Mouse (Mus musculus) fibroblast of lung, adult 2 months (primary cell): ENCODE measurements around the gene Afmid.
"Not testable (repeated sequence)": the region's sequence is repeated elsewhere in the genome, so short reads cannot be mapped to it uniquely, and the experiment has no call there.

Source experiments
- DNase-seq: peaks from one replicate; pipeline ENCODE4 v3.0.0-alpha.2; 2011; ENCODE audit warnings: low read depth

Afmid gene

GRCm38 (mm10) chr11:117794035-117794551 is 31.6 kb upstream of the Afmid start:
- no peak for DNase-seq

- DNase-seq, result no peak
Measured at GRCm38 (mm10) chr11:117796954-117797353, 28.8 kb upstream of the Afmid start.

GRCm38 (mm10) chr11:117797511-117798159 is 28.1 kb upstream of the Afmid start, which contains the start of gene 6030468B19Rik:
6030468B19Rik (plus strand) TSS chr11:117797660.
- no peak for DNase-seq

DNA sequence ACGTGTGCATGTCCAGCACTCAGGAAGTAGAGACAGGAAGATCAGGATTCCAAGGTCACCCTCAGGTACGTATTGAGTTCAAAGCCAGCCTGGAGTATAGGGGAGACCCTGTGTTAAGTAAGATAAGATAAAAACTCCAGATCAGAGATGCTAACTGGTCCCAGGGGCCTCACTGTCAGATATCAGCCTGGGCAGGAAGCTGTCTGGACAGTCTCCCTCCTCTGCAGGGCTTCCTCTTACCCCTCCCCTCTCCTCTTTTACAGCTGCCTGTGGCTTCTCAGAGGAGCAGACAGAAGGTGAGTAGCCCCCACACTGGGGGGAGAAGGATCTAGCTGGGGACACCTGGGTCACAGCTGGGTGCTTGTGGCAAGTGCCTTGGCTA is 27.6 kb upstream of the Afmid start:
- DNase-seq, result no peak

DNA sequence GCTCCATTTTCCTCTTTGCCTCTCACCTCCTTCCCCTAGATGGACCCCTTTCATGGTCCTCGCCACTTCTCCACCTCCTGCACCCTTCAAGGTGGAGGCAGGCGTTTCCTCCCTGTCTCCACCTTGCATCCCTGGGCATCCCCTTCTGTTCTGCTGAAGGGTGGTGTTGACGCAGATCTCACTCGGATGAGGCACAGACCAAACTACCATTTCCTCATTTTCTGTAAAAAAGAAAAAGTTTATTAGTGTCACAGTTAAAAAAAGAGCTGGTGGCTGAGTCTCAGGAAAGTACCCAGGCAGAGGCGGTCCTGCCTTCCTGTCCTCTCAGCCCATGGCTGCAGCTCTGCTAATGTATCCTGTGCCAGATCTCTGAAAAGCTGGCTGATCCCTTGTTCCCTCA is 26.6 kb upstream of the Afmid start:
- DNase-seq, result no peak

GRCm38 (mm10) chr11:117800038-117800437 is 25.7 kb upstream of the Afmid start:
- DNase-seq, result no peak

GRCm38 (mm10) chr11:117801650-117802049 is 24.1 kb upstream of the Afmid start:
- no peak for DNase-seq

- no peak for DNase-seq
Measured at GRCm38 (mm10) chr11:117803166-117803688, 22.5 kb upstream of the Afmid start.

DNA sequence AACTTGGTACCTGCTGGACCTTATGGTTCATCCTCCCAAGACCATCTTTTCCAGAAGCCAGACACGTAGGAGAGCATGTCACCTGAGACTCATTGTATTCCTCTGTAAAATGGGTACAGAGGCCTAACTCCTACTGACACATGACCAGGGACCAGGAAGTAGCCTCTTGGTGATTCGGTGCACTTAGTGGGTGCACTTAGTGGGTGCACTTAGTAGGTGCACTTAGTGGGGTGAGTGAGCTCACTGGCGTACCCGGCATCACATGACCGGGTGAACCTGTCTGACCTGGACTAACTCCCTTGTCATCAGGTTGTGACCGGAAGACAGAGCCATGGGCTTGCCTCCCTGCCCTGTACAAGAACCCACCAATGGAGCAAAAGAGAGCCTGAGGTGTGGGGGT is 18.9 kb upstream of the Afmid start:
- DNase-seq, result no peak

GRCm38 (mm10) chr11:117809407-117810311 is 16.1 kb upstream of the Afmid start, which contains the start of the genes Gm20708 and Syngr2:
Gm20708 (plus strand) TSS chr11:117809668.
Syngr2 (plus strand) TSS chr11:117809668.
- no peak for DNase-seq

- peak; percentile 62 for DNase-seq
Measured at GRCm38 (mm10) chr11:117810401-117811046, 15.2 kb upstream of the Afmid start.

- no peak for DNase-seq
Measured at GRCm38 (mm10) chr11:117813867-117814266, 11.9 kb upstream of the Afmid start.

DNA sequence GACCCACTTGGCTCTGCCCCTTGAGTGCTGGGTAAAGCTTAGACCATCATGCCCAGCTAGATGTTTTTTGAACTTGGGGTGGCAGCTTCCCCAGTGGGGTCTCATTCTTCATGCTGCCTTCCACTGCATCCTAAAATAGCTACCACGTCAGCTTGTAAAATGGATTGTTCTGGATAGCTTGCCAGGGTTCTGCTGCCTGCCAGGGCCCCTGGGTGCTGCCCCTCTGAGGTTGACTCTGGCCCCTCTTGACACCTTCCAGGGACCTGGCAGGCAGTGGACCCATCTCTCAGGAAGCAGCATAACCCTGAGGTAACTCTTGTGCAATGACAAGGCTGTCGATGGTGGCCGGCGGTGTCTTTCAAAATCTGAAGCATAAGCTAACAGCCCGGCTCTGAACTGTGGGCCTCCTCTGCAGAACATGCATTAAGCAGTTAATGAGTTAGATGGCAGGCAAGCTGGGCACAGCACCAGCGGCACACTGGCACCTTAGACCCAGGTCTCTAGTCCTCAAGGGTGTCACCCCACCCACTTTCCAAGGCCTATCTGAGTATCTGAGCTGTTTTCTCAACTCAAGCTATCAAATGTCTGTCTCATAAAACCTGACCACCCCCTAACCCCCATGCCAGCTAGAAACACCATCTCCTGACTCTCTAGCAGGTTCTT is 10.9 kb upstream of the Afmid start:
- no peak for DNase-seq

DNA sequence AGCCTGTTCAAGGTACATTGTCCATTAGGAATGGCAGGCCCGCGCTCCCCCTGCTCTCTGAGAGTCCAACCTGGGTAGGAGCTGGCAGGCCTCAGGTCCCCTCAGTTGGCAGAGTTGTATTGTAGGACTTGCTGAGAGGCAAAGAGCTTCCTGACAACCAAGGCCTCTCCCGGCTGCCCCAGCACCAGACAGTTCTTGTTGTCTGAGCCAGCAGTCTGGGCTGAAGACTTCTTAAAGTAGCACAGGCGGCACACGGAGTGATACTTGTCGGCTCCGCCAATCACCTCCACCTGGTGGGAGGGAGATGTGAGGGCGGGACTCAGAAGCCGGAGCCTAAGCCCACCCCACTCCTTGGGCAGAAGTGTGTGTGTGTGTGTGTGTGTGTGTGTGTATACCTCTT is 9.9 kb upstream of the Afmid start:
- DNase-seq, result not testable (repeated sequence)

GRCm38 (mm10) chr11:117816389-117816996 is 9.2 kb upstream of the Afmid start:
- no peak for DNase-seq

DNA sequence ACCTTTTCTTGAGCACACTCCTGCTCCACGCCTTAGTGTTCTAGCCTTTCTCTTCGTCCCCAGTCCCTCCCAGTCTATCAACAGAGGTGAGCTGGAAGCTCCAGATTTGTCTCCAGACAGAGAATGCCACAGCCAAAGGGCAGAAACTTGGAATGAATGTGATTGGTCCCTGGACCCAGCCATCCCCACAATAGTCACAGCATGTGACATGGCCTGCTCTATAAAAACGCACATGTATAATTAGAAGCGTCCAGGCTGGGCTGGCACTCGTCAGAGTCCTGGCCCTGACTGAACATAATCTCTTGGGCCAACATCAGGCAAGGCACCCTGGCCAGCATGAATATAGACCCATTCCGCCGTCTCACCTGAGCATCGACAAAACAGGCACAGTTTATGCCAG is 6.6 kb upstream of the Afmid start:
- DNase-seq, result no peak

DNA sequence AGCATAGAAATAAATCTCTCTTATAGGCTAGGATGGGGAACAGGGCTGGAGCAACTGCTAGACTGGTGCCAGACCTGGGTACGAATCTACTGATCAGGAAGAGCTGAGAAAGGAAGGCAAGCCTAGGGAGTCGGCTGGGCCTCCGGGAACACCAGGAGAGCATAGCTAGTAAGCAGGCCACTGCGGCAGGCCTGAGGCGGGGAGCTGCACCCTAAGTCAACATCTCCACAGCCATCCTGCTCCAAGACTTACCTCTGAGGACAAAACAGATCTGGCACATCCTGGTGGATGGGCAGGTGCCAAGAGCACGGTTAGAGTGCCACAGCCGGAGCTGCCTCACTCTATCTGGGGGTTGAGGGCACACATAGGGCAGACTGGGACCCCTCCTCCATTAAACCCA is 5.6 kb upstream of the Afmid start:
- no peak for DNase-seq

DNA sequence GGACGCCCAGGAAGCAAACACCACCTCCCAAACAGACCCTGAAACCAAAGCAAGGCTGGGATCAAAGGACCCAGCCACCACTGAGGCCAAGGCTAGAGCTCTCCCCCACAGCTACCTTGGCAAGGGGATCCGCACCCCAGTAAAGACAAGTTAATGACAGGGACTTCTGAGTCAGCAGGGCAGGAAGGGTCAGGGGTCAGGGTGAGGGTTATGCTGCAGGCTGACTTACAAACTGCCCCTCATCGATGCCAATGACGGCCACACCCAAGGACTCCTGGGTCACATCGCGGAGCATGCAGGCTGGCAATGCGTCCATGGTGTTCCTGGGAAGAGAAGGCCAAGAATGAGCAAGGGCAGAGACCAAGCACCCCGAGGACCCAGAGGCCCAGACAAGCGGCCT is 3.9 kb upstream of the Afmid start:
- DNase-seq, result no peak

GRCm38 (mm10) chr11:117822728-117823241 is 2.9 kb upstream of the Afmid start:
- DNase-seq, result no peak

DNA sequence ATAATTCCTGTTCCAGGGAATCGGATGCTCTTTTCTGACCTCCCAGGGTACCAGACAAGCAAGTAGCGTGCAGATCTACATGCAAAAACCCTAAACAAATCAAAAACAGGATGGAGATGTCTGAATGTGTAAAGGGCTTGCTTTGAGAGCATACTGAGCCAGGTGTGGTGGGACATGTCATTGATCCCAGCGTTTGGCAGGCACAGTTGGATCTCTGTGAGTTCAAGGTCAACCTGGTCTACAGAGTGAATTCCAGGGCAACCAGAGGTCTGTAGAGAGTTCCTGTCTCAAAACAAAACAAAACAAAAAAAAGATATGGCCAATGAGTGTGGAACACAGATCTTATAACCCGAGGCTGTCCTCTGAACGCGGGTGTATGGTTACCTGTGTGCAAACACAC is 2.3 kb upstream of the Afmid start:
- DNase-seq, result no peak
